Comparison of ENCODE assay signal across 8 mouse cellular contexts in the genomic region with DNA sequence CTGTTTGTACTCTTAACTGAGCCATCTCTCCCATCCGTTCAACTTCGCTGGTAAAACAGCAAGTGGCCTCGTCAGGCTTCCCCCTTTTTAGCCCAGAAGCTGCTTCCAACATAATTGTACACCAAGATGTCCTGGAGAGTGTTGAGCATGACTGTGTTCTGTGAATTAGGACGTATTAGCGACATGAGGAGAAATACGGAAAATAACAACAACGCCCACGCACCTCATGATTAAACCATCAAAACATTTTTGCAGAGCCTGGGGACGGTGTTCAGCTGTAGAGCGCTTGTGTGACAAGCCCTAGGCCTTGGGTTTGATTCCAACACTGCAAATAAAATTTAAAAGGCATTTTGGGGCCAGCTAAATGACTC. TPM values are rescaled to one million over a fixed set of nuclear protein-coding genes. Genes with fewer than 3 reads are reported as not detected.
DNase-seq lines count a peak whose midpoint lies in the region; ATAC-seq and TF ChIP-seq lines count a peak whose summit lies in the region.

No protein-coding gene starts in this region.

- H3K27me3 ChIP-seq in heart, embryonic 10.5 days (ENCODE audit: insufficient read depth, poor library complexity, severe bottlenecking): no peaks in the 10 kb centered on the region
- no peaks in the 10 kb centered on the region for H3K27me3 ChIP-seq in limb, embryonic 11.5 days (ENCODE audit: control insufficient read depth, insufficient read depth, low read length)
- no peaks in the 10 kb centered on the region for H3K27me3 ChIP-seq in neural tube, embryonic 11.5 days (ENCODE audit: control insufficient read depth, insufficient read depth, low read length)

- TF ChIP-seq CTCF in left cerebral cortex, adult 2 months (IDR thresholded peaks at IDR 0.05): no peak

- H3K4me2 ChIP-seq in limb, embryonic 11.5 days (ENCODE audit: low read depth, severe bottlenecking): peak overlapping the region; percentile 75
- H3K4me2 ChIP-seq in neural tube, embryonic 11.5 days (ENCODE audit: low read depth): peak overlapping the region; percentile 72

- peak overlapping the region; percentile 89 for H3K4me3 ChIP-seq in left cerebral cortex, adult 2 months
- H3K4me3 ChIP-seq in heart, embryonic 10.5 days: peak overlapping the region; percentile 88
- peak overlapping the region; percentile 80 for H3K4me3 ChIP-seq in limb, embryonic 11.5 days (ENCODE audit: low read depth, low read length)
- peak overlapping the region; percentile 84 for H3K4me3 ChIP-seq in neural tube, embryonic 11.5 days (ENCODE audit: low read depth, low read length)

- peaks cover 23% of the 10 kb centered on the region for H3K4me1 ChIP-seq in heart, embryonic 10.5 days
- H3K4me1 ChIP-seq in limb, embryonic 11.5 days (ENCODE audit: control insufficient read depth, insufficient read depth, low read length): peaks cover 4% of the 10 kb centered on the region; the same call in 1 of the 2 replicates
- H3K4me1 ChIP-seq in neural tube, embryonic 11.5 days (ENCODE audit: control insufficient read depth, insufficient read depth, low read length): no peaks in the 10 kb centered on the region

- intact Hi-C loops in left cerebral cortex, adult 2 months (cut with DNase I): loop anchor here (2.0 to 5.0 kb wide), 2 partner anchors 32 to 87 kb away; no protein-coding TSS in a partner anchor
- intact Hi-C loops in left cerebral cortex, postnatal 4 days (cut with DNase I): loop anchor here (10.0 kb wide), 1 partner anchor 64 kb away; no protein-coding TSS in a partner anchor

- peak overlapping the region; percentile 93 for H3K9ac ChIP-seq in limb, embryonic 11.5 days (ENCODE audit: low read length)
- peak overlapping the region; percentile 94 for H3K9ac ChIP-seq in neural tube, embryonic 11.5 days (ENCODE audit: low read length)

- no peaks in the 10 kb centered on the region for H3K9me3 ChIP-seq in heart, embryonic 10.5 days
- H3K9me3 ChIP-seq in limb, embryonic 11.5 days (ENCODE audit: control insufficient read depth, low read length): no peaks in the 10 kb centered on the region
- H3K9me3 ChIP-seq in neural tube, embryonic 11.5 days (ENCODE audit: control insufficient read depth, low read length): peaks cover 2% of the 10 kb centered on the region; the same call in 1 of the 2 replicates

- H3K36me3 ChIP-seq in heart, embryonic 10.5 days: no peaks in the 10 kb centered on the region
- no peaks in the 10 kb centered on the region for H3K36me3 ChIP-seq in limb, embryonic 11.5 days (ENCODE audit: control insufficient read depth, insufficient read depth, low read length)
- no peaks in the 10 kb centered on the region for H3K36me3 ChIP-seq in neural tube, embryonic 11.5 days (ENCODE audit: control insufficient read depth, insufficient read depth, low read length)

- 32% methylated on average over 10 of the region's 10 CpGs for WGBS in heart, embryonic 10.5 days
- 28% methylated on average over 10 of the region's 10 CpGs for WGBS in limb, embryonic 11.5 days
- 32% methylated on average over 10 of the region's 10 CpGs for WGBS in neural tube, embryonic 11.5 days

- peak overlapping the region; percentile 78 for H3K27ac ChIP-seq in left cerebral cortex, adult 2 months
- H3K27ac ChIP-seq in heart, embryonic 10.5 days: peak overlapping the region; percentile 97
- peak overlapping the region; percentile 94 for H3K27ac ChIP-seq in limb, embryonic 11.5 days (replicated peaks; ENCODE audit: low read depth, low read length)
- peak overlapping the region; percentile 95 for H3K27ac ChIP-seq in neural tube, embryonic 11.5 days (ENCODE audit: low read depth, low read length)

- ATAC-seq in limb, embryonic 11.5 days (ENCODE audit: insufficient number of reproducible peaks, low FRiP score, low TSS enrichment, low read depth): no peak
- no peak for ATAC-seq in neural tube, embryonic 11.5 days (ENCODE audit: insufficient read depth, low FRiP score, low TSS enrichment)

- no peak for DNase-seq in left cerebral cortex, adult 2 months (ENCODE audit: extremely low spot score in 1 of 2, low spot score in 2 of 2)
- DNase-seq in left cerebral cortex, postnatal 4 days: no peak
- DNase-seq in adrenal gland, postnatal 10 days: peak; percentile 49
- DNase-seq in heart, embryonic 10.5 days (ENCODE audit: low spot score): no peak
- no peak for DNase-seq in limb, embryonic 11.5 days (ENCODE audit: low spot score)
- DNase-seq in neural tube, embryonic 11.5 days (ENCODE audit: low spot score): no peak
- DNase-seq in urinary bladder, adult 2 months (ENCODE audit: low spot score): no peak
- no peak for DNase-seq in gastrocnemius, postnatal 25 days

RNA-seq across cellular contexts. Expression of gene Crtc3, which starts 0.5 kb away (rescaled TPM):
- total RNA-seq in left cerebral cortex, adult 2 months (2021): 10 to 100 TPM; 14.9 to 16.5 TPM
- total RNA-seq in left cerebral cortex, postnatal 4 days (2021): 10 to 100 TPM; 28.5 to 32.1 TPM
- 10 to 100 TPM; 19.0 to 26.8 TPM for total RNA-seq in adrenal gland, postnatal 10 days (2021)
- 14.6 and 18.6 TPM in 2 replicates for polyA plus RNA-seq in heart, embryonic 10.5 days (2016; fragmentation: Nextera tagmentation; extraction: Ambion mirVana)
- 14.8 and 18.7 TPM in 2 replicates for polyA plus RNA-seq in limb, embryonic 11.5 days (2014; fragmentation: Nextera tagmentation; extraction: Ambion mirVana)
- 11.8 and 11.9 TPM in 2 replicates for polyA plus RNA-seq in neural tube, embryonic 11.5 days (2014; fragmentation: Nextera tagmentation; extraction: Ambion mirVana)
- 12.0 and 16.4 TPM in 2 replicates for polyA plus RNA-seq in urinary bladder, adult 2 months (2012; rRNA removed)
- 10 to 100 TPM; 10.4 to 10.5 TPM for total RNA-seq in gastrocnemius, postnatal 25 days (2021)
